Mouse (Mus musculus): ENCODE measurements around the gene Ear6. TPM values are rescaled to one million over a fixed set of nuclear protein-coding genes. Genes with fewer than 3 reads are reported as not detected.

Gene Ear6
- not detected in 4 replicates for total RNA-seq (2023)

GRCm38 (mm10) chr14:51853399-51853798 is at the start of gene Ear6:
Gene Ear6, plus strand, starts transcription at chr14:51853699.

GRCm38 (mm10) chr14:51884598-51885331 is 31.3 kb downstream of the Ear6 start, which contains the start of gene Mettl17:
Gene Mettl17, plus strand, starts transcription at chr14:51884842.

GRCm38 (mm10) chr14:51892191-51892939 is 38.9 kb downstream of the Ear6 start, which contains the start of gene Slc39a2:
Gene Slc39a2, plus strand, starts transcription at chr14:51892889.

Other genes starting within 250 kb of the Ear6 start
- gene Gm17078, start 242.4 kb upstream of the Ear6 start, total RNA-seq (2023), result not detected in 4 replicates
- not detected in 4 replicates for gene Gm4181, start 218.0 kb upstream of the Ear6 start, total RNA-seq (2023)
- not detected in 4 replicates for gene Gm17079, start 158.2 kb upstream of the Ear6 start, total RNA-seq (2023)
- gene Gm5800, start 136.5 kb upstream of the Ear6 start, total RNA-seq (2023), result not detected in 4 replicates
- not detected in 4 replicates for gene Ang4, start 80.1 kb upstream of the Ear6 start, total RNA-seq (2023)
- gene AY358078, start 53.7 kb upstream of the Ear6 start, total RNA-seq (2023), result not detected in 4 replicates
- 55.5 to 70.0 TPM (median 69.1 TPM) in 4 replicates for gene Mettl17, start 31.1 kb downstream of the Ear6 start, total RNA-seq (2023)
- gene Slc39a2, start 39.2 kb downstream of the Ear6 start, total RNA-seq (2023), result 0.53 to 0.73 TPM (median 0.57 TPM) in 4 replicates
- 2.6 TPM in 1 of 4 replicates, not detected in the others for gene Ndrg2, start 60.5 kb downstream of the Ear6 start, total RNA-seq (2023)
- not detected in 4 replicates for gene Tppp2, start 64.7 kb downstream of the Ear6 start, total RNA-seq (2023)
- not detected in 4 replicates for gene Rnase13, start 69.1 kb downstream of the Ear6 start, total RNA-seq (2023)
- 0.52 to 1.9 TPM (median 1.2 TPM) in 3 of 4 replicates, not detected in the other for gene Arhgef40, start 131.0 kb downstream of the Ear6 start, total RNA-seq (2023)
- gene Tmem253, start 162.0 kb downstream of the Ear6 start, total RNA-seq (2023), result 1.4 TPM in 1 of 4 replicates, not detected in the others
- gene Zfp219, start 167.0 kb downstream of the Ear6 start, total RNA-seq (2023), result 10.3 to 15.8 TPM (median 11.6 TPM) in 4 replicates
- gene Olfr221, start 188.8 kb downstream of the Ear6 start, total RNA-seq (2023), result not detected in 4 replicates

Data from B cell, adult 62 days (primary cell).